16 mouse cellular contexts compared by ENCODE assay signal in genomic region chr9:12421906-12422305, GRCm38 (mm10).
"Had no signal": no experiment of that assay in that cellular context is flagged by ENCODE, and none has a peak within 500 bp of the region (broad histone marks: within the 10 kb centered on the region; RNA-seq: fewer than 3 reads in every experiment).

No protein-coding gene starts in this region.

- H3K4me1 ChIP-seq: neural tube, embryonic 12.5 days; neural tube, embryonic 13.5 days; neural tube, embryonic 15.5 days; stomach, embryonic 15.5 days had no signal

- H3K4me3 ChIP-seq: neural tube, embryonic 12.5 days; neural tube, embryonic 13.5 days; neural tube, embryonic 15.5 days; stomach, embryonic 15.5 days had no signal

- DNase-seq: retina, postnatal 1 day; right cerebral cortex, adult 18-20 months; right cerebral cortex, postnatal 14 days; right cerebral cortex, postnatal 25 days; right cerebral cortex, postnatal 4 days; spleen, adult 18-20 months; thymus, adult 18-20 months; thymus, adult 2 months; thymus, postnatal 14 days; thymus, postnatal 25 days; thymus, postnatal 36 days; thymus, postnatal 4 days had no signal
